Mouse (Mus musculus) forebrain, embryonic 14.5 days (tissue): Measurements from ENCODE around the gene Phykpl. TPM values are rescaled to one million over a fixed set of nuclear protein-coding genes. Genes with fewer than 3 reads are reported as not detected.

Experiments used
- ATAC-seq: fragments of 200-750 bp; cut with Nextera tagmentation; 2 replicates; pipeline ENCODE4 v1.8.0; 2017; ENCODE audit warnings: mild to moderate bottlenecking, moderate library complexity
- DNase-seq: peaks from one replicate; pipeline ENCODE4 v3.0.0-alpha.2; 2015; ENCODE audit warnings: low spot score
- H3K27ac ChIP-seq: fragments of 300-500 bp; sonication (generic); 2 replicates; pipeline ENCODE4 v1.5.1; 2014; ENCODE audit warnings: low read depth, mild to moderate bottlenecking, control low read depth, low read length, moderate library complexity
- H3K27me3 ChIP-seq: fragments of 300-500 bp; sonication (generic); replicated peaks from 2 replicates; pipeline ENCODE4 v1.6.1; 2014; ENCODE audit warnings: low read length, control low read depth, mixed read lengths; ENCODE audit not compliant: control insufficient read depth, insufficient read depth
- H3K36me3 ChIP-seq: fragments of 300-500 bp; sonication (generic); 2 replicates; pipeline ENCODE4 v1.6.1; 2014; ENCODE audit warnings: low read length, control low read depth; ENCODE audit not compliant: control insufficient read depth, insufficient read depth
- H3K4me1 ChIP-seq: fragments of 300-500 bp; sonication (generic); 2 replicates; pipeline ENCODE4 v1.6.1; 2014; ENCODE audit warnings: antibody characterized with exemption, low read length, control low read depth; ENCODE audit not compliant: control insufficient read depth, insufficient read depth
- H3K4me2 ChIP-seq: fragments of 300-500 bp; sonication (generic); 2 replicates; pipeline ENCODE4 v1.6.1; 2014; ENCODE audit warnings: mild to moderate bottlenecking, control low read depth, low read length
- H3K4me3 ChIP-seq: fragments of 300-500 bp; sonication (generic); 2 replicates; pipeline ENCODE4 v1.5.1; 2014; ENCODE audit warnings: low read depth, low read length, control low read depth
- H3K9ac ChIP-seq: fragments of 300-500 bp; sonication (generic); 2 replicates; pipeline ENCODE4 v1.6.1; 2014; ENCODE audit warnings: mild to moderate bottlenecking, low read length, control low read depth, moderate library complexity
- H3K9me3 ChIP-seq: fragments of 300-500 bp; sonication (generic); replicated peaks from 2 replicates; pipeline ENCODE4 v1.6.1; 2016; ENCODE audit warnings: low read length, control low read depth, mixed read lengths; ENCODE audit not compliant: control insufficient read depth
- WGBS: fragments of 180-500 bp; shearing (Covaris S2); extraction: QIAGEN DNeasy Blood & Tissue Kit; methylation state at CpG from one replicate; pipeline ENCODE4 v1.1.7; 2014; 5-methylcytosine and 5-hydroxymethylcytosine counted together
- polyA plus RNA-seq: library from polyadenylated mRNA; unstranded; fragments of >200 nt; fragmentation: Nextera tagmentation; extraction: Ambion mirVana; gene quantifications from 2 replicates; pipeline ENCODE4 v1.2.1, GENCODE M21; 2014

Gene Phykpl
- polyA plus RNA-seq, 1 experiment from 2014 or later = 9.7 TPM

GRCm38 (mm10) chr11:51638497-51638896 lies 53.9 kb downstream of the Phykpl start:
- Histone ChIP-seq H3K4me2 (no peak overlapping the region), H3K4me1 (0 out of 2 replicates have a peak, but pooled peaks cover 9% of the 10 kb centered on the region)

DNA sequence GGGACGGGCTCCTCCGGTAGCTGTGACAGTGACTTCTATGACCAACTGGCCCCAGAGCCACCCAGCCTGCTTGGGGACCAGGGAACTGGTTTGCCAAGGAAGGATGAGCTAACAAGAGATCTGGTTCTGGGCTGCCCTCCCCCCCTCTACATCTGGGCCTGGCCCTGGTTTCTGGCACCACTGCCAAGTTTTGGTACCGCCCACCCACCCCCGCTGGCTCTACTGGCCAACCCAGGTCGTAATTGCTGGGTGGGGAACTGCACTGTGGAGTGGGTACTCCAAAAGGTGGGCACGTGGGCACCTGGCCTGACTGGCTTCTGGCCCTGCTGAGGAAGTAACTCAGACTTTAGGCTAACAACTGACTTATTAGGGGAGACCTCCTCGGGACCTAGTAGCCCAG lies 56.2 kb downstream of the Phykpl start:
- no peaks in the 10 kb centered on the region for H3K27me3 ChIP-seq
- no peaks in the 10 kb centered on the region for H3K36me3 ChIP-seq
- no peak for DNase-seq
- H3K9ac ChIP-seq = no peak overlapping the region
- H3K4me2 ChIP-seq = no peak overlapping the region
- WGBS = 79% methylated on average over 7 of the region's 7 CpGs
- H3K4me1 ChIP-seq = 0 out of 2 replicates have a peak, but pooled peaks cover 4% of the 10 kb centered on the region
- H3K9me3 ChIP-seq = no peaks in the 10 kb centered on the region
- H3K4me3 ChIP-seq = no peak overlapping the region
- ATAC-seq = no peak
- no peak overlapping the region for H3K27ac ChIP-seq

More at GRCm38 (mm10) chr11:51638497-51638896, 53.9 kb downstream of the Phykpl start:
- Histone ChIP-seq H3K4me3 (no peak overlapping the region), H3K27ac (no peak overlapping the region), H3K36me3 (no peaks in the 10 kb centered on the region), H3K27me3 (no peaks in the 10 kb centered on the region), H3K9ac (no peak overlapping the region), H3K9me3 (no peaks in the 10 kb centered on the region)
- 77% methylated on average over 5 of the region's 5 CpGs for WGBS
- DNase-seq (no peak), ATAC-seq (no peak)

DNA sequence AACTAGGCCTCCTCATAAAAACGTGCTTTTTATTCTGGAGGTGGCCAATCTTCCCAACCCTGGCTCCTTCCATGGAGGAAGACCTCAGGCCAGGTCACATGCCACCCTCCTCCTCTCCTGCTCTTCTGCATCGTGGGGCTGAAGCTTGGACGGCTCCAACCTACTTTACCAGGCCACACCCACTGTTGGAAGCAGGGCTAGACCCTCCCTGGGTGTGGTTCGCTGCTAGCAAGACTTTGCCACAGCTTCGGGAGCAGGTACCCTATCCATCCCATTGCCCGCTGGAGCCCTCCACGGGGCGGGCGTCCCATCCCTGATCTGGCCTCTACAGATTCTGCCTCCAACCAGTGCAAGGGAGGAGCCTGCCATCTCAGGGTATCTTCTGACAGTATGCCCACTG lies 58.6 kb downstream of the Phykpl start:
- Histone ChIP-seq H3K4me2 (no peak overlapping the region), H3K9ac (no peak overlapping the region), H3K27me3 (no peaks in the 10 kb centered on the region), H3K4me3 (no peak overlapping the region), H3K9me3 (no peaks in the 10 kb centered on the region), H3K27ac (no peak overlapping the region), H3K36me3 (no peaks in the 10 kb centered on the region), H3K4me1 (no peaks in the 10 kb centered on the region)
- DNase-seq (no peak), ATAC-seq (no peak)
- WGBS = 84% methylated on average over 9 of the region's 9 CpGs

DNA sequence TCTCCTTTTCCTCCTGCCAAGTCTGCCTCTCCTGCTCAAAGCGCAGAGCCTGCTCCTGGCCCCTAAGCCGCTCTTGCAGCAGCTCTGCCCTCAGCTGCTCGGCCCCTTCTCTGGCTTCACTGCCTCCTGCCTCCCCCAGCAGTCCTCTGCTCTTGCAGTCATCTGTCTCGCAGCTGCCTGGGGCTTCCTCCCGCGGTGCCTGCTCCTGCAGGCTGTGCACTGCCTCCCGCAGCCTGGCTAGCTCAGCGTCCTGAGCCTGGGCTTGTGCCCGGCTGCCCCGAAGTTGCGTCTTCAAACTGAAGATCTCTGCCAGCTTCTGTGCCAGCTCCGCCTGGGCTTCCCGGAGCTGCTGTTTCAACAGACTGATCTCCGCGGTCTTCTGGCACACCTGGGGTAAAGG lies 59.2 kb downstream of the Phykpl start:
- Histone ChIP-seq H3K4me3 (no peak overlapping the region), H3K4me1 (no peaks in the 10 kb centered on the region), H3K9ac (no peak overlapping the region), H3K4me2 (no peak overlapping the region), H3K36me3 (no peaks in the 10 kb centered on the region), H3K27ac (no peak overlapping the region), H3K9me3 (no peaks in the 10 kb centered on the region), H3K27me3 (no peaks in the 10 kb centered on the region)
- 64% methylated on average over 15 of the region's 15 CpGs for WGBS
- ATAC-seq (no peak), DNase-seq (no peak)

- 79% methylated on average over 16 of the region's 16 CpGs for WGBS
- no peak overlapping the region for H3K9ac ChIP-seq
- DNase-seq = no peak
These were observed 59.7 kb downstream of the Phykpl start for GRCm38 (mm10) chr11:51644217-51644616.

GRCm38 (mm10) chr11:51645293-51645692 lies 60.7 kb downstream of the Phykpl start:
- DNase-seq = no peak
- ATAC-seq = no peak
- H3K27ac ChIP-seq = no peak overlapping the region
- peaks cover 1% of the 10 kb centered on the region; the same call in 1 of the 2 replicates for H3K4me1 ChIP-seq
- no peaks in the 10 kb centered on the region for H3K9me3 ChIP-seq
- no peak overlapping the region for H3K9ac ChIP-seq
- no peak overlapping the region for H3K4me2 ChIP-seq
- no peak overlapping the region for H3K4me3 ChIP-seq
- H3K36me3 ChIP-seq = no peaks in the 10 kb centered on the region
- 0 out of 2 replicates have a peak, but pooled peaks cover 3% of the 10 kb centered on the region for H3K27me3 ChIP-seq
- 73% methylated on average over 13 of the region's 13 CpGs for WGBS

More at GRCm38 (mm10) chr11:51644217-51644616, 59.7 kb downstream of the Phykpl start:
- H3K4me3 ChIP-seq = no peak overlapping the region
- H3K27ac ChIP-seq = no peak overlapping the region
- no peak for ATAC-seq
- no peaks in the 10 kb centered on the region for H3K9me3 ChIP-seq
- H3K4me1 ChIP-seq = no peaks in the 10 kb centered on the region
- H3K27me3 ChIP-seq = 0 out of 2 replicates have a peak, but pooled peaks cover 3% of the 10 kb centered on the region
- no peak overlapping the region for H3K4me2 ChIP-seq
- H3K36me3 ChIP-seq = no peaks in the 10 kb centered on the region

GRCm38 (mm10) chr11:51646245-51646644 lies 61.7 kb downstream of the Phykpl start:
- H3K27ac ChIP-seq = no peak overlapping the region
- WGBS = 87% methylated on average over 7 of the region's 7 CpGs
- H3K4me1 ChIP-seq = peaks cover 3% of the 10 kb centered on the region; the same call in 1 of the 2 replicates

GRCm38 (mm10) chr11:51646751-51647667 lies 62.5 kb downstream of the Phykpl start:
- H3K9ac ChIP-seq = no peak overlapping the region
- H3K27ac ChIP-seq = 0 out of 2 replicates have a peak overlapping the region, but pooled peaks have one; percentile 14
- DNase-seq (no peak), ATAC-seq (no peak)
- H3K9me3 ChIP-seq = no peaks in the 10 kb centered on the region
- no peaks in the 10 kb centered on the region for H3K36me3 ChIP-seq
- no peak overlapping the region for H3K4me3 ChIP-seq
- peaks cover 3% of the 10 kb centered on the region; the same call in 1 of the 2 replicates for H3K4me1 ChIP-seq
- no peak overlapping the region for H3K4me2 ChIP-seq
- H3K27me3 ChIP-seq = peaks cover 13% of the 10 kb centered on the region
- 87% methylated on average over 15 of the region's 15 CpGs for WGBS

More at GRCm38 (mm10) chr11:51646245-51646644, 61.7 kb downstream of the Phykpl start:
- no peaks in the 10 kb centered on the region for H3K36me3 ChIP-seq
- no peak for DNase-seq
- H3K4me2 ChIP-seq = no peak overlapping the region
- H3K9ac ChIP-seq = no peak overlapping the region
- no peak for ATAC-seq
- no peaks in the 10 kb centered on the region for H3K9me3 ChIP-seq
- peaks cover 7% of the 10 kb centered on the region for H3K27me3 ChIP-seq
- no peak overlapping the region for H3K4me3 ChIP-seq

GRCm38 (mm10) chr11:51648566-51648965 lies 64.0 kb downstream of the Phykpl start:
- Histone ChIP-seq H3K4me1 (peaks cover 3% of the 10 kb centered on the region; the same call in 1 of the 2 replicates), H3K9me3 (no peaks in the 10 kb centered on the region), H3K4me2 (peak overlapping the region; percentile 12; the same call in 1 of the 2 replicates), H3K4me3 (no peak overlapping the region), H3K36me3 (no peaks in the 10 kb centered on the region), H3K27ac (no peak overlapping the region), H3K27me3 (peaks cover 13% of the 10 kb centered on the region), H3K9ac (no peak overlapping the region)
- no peak for ATAC-seq
- DNase-seq = no peak
- WGBS = 11% methylated on average over 3 of the region's 3 CpGs
